1 mouse cellular context compared by ENCODE assay signal in the genomic region with DNA sequence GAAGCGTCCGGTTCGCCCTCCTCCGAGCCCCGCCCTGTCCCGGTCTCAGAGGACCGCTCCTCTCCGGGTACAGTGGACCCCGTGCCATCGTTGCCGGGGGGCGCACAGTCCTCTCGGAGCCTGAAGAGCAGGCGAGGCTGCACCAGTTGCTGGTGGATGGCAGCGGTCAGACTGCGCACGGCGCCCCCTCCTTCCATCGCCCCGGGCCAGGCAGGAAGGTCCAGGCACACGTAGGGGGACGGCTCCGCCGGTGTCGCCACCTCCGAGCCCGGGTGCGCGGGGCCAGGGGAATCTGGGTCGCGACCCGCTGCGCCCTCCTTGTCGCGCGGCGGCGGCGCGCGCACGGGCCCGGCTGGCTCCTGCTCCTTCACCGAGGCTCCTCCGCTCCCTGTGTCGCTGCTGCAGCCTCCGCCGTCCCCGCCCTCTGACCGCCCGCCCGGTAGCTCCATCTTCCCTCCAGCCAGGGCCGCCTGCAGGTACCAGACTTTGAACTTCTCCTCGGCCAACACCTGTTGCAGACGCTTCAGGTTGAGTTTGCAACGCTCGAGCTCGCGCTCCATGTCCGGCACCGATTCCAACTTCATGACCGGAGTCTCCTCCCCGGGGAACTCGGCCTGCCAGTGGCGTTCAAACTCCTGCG.
TF ChIP-seq lines count a peak whose summit lies in the region.

No protein-coding gene starts in this region.

TF ChIP-seq in CH12.LX, 34 proteins besides CTCF, POLR2A, EP300 and RAD21 (continued from another document):
- TF ChIP-seq MXI1 (IDR thresholded peaks at IDR 0.05; ENCODE audit: low read depth, low read length), result no peak
- no peak for TF ChIP-seq POLR2AphosphoS2 (IDR thresholded peaks at IDR 0.05; ENCODE audit: low read depth, low read length)
- TF ChIP-seq TBP (conservative IDR thresholded peaks at IDR 0.05; ENCODE audit: low read depth, low read length), result no peak
- no peak for TF ChIP-seq MAX (IDR thresholded peaks at IDR 0.05; ENCODE audit: low read length)
- no peak for TF ChIP-seq PAX5 (IDR thresholded peaks at IDR 0.05; ENCODE audit: low read length)
- no peak for TF ChIP-seq NELFE (IDR thresholded peaks at IDR 0.05; ENCODE audit: low read depth, low read length)
- TF ChIP-seq CHD2 (IDR thresholded peaks at IDR 0.05; ENCODE audit: low read length), result no peak
- no peak for TF ChIP-seq JUND (conservative IDR thresholded peaks at IDR 0.05; ENCODE audit: low read depth, low read length)
TF ChIP-seq in CH12.LX: peak in this region for 0.
